Mouse (Mus musculus): ENCODE results near the gene Otud3.

The Otud3 gene

DNA sequence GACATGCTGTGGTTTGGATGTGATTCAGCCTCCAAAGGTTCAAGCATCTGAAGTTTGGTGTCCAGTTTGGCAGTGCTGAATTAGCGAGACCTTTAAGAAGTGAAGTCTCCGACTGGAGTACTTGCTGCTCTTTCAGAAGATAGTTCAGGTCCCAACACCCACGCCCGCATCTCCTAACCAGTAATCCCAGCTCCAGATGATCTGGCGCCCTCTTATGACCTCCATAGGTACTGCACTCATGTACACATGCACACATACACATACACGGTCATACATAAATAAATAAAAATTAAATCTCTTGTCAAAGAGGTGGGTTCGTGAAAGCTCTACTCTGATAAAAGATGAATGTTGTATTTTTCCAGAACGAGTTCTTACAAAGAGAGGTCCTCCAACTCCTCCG lies 3.5 kb upstream of the Otud3 start:
- CTCF ChIA-PET = interaction anchor here in 1 of 4 experiments (0.5 to 2.1 kb wide), 8 partner anchors 8 to 162 kb away, joined by 3 to 8 read pairs (median 3); no protein-coding TSS in a partner anchor
- POLR2A ChIA-PET = interaction anchor here in 1 of 4 experiments (0.6 kb wide), 1 partner anchor 52 kb away, joined by 4 read pairs; no protein-coding TSS in a partner anchor

DNA sequence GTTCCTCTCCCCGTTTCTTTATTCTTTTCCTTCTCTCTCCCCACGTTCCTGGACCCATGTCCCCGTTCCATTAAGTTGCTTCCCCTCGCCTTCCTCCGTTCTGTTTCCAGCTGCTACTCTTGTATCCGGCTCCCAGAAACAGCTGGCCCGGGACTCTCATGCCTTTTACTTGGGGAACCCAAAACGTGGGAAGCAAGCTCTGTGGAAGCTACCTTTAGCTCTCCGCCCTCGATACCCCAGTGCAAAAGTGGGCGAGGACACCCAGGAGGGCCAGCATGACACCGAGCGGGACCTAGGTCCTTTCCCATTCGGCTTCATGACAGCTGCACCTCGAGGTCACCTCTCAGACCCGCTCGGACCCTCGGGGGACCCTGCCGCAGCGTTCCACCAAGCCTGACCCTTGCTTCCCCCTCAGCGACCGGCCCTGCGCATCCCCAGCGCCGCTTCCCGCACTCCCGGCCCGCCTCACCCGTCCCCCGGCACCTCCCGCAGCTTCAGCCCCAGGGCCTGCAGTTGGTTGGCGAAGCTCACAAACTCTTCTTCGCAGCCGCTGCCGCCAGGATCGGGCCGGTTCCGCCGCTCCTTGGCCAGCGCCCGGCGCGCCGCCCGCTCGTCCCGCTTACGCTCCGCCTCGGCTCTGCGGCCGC lies 481 bp downstream of the Otud3 start:
- POLR2A ChIA-PET = interaction anchor here (0.5 to 3.0 kb wide), 14 partner anchors 9 to 1224 kb away, joined by 3 to 10 read pairs (median 3); no protein-coding TSS in a partner anchor
- CTCF ChIA-PET = interaction anchor here (0.5 to 3.2 kb wide), 29 partner anchors 8 to 1051 kb away, joined by 3 to 15 read pairs (median 4); partner anchors contain the start of gene Minos1 (in 1 of the 4)

DNA sequence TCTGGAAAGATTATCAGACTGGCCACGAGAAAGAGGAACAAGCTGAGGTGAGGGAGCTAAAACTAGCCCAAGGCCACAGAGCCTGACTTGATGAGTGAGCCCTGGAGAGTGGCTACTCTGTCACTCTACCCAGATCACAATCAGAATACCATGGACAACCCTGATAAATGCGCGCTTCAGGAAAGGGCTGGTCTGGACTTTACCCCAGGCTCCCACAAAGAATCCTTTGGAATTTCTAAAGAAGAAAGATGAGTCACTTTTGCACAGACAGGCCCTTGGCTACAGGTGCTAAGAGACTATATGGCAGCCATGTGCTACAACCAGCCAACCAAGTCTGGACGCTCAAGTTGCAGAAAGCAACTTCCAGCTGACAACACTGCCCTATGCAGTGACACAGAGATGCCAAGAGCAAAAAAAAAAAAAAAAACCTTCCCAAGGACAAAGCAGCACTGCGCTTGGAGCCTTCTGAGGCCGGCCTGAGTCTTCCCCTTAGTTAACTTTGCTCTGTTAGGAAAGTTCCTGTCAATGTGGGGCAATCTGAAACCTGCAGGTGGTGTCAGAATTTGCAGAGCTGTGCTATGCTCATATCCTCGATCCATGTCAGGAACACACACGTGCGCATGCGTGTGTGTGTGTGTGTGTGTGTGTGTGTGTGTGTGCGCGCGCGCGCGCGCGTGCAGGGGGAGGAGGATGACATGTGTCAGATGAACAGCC lies 8.0 kb downstream of the Otud3 start:
- CTCF ChIA-PET = interaction anchor here in 2 of 4 experiments (0.7 to 1.7 kb wide), 3 partner anchors 8 to 17 kb away, joined by 4 read pairs; partner anchors contain the start of gene Otud3 (in 1 of the 2)

DNA sequence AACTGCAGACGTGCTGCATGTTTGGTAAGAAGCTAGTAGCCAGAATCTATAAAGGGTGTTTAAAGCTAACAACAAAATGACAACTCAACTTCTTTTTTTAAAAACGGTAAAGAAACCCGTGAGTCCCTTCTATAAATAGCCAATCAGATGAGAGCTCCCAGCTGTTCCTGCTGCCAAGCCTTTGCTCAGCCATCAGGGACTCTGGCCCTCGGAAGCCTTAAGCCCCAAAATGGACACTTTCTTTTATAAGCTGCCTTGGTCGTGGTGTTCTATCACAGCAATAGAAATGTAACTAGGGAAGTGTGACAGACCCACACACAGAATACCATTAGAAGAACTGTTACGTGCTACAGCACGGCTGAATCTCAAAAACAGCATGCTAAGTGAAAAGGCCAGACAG lies 14.4 kb downstream of the Otud3 start:
- ChIA-PET POLR2A (interaction anchor here in 1 of 4 experiments (1.0 kb wide), 1 partner anchor 13 kb away, joined by 4 read pairs; no protein-coding TSS in a partner anchor), CTCF (interaction anchor here in 1 of 4 experiments (1.1 kb wide), 1 partner anchor 43 kb away, joined by 3 read pairs; no protein-coding TSS in a partner anchor)

More for the DNA sequence above, 8.0 kb downstream of the Otud3 start:
- POLR2A ChIA-PET = no interaction called here

DNA sequence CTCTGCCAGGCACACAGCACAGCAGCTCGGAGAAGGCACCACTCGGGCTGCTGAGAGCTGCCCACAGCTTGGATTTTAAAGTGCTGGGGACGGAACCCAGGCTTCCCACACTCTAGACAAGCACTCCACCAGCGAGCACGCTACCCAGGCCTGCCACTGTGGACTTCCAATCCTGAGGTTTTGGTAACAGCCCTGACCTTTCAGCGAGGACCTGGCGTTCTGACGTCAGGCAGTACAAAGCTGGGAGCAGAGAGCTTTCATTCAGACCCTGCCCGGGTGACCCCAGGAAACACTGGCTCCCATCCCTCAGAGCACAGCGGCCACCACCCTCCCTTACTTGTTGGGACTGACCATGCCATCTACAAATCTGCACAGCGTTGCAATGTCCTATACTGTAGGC lies 20.0 kb downstream of the Otud3 start:
- ChIA-PET POLR2A (interaction anchor here in 1 of 4 experiments (1.4 kb wide), 1 partner anchor 12 kb away, joined by 4 read pairs; no protein-coding TSS in a partner anchor), CTCF (interaction anchor here in 2 of 4 experiments (0.6 to 0.8 kb wide), 2 partner anchors 9 to 20 kb away, joined by 3 to 7 read pairs; partner anchors contain the start of gene Otud3 (in 1 of the 2))

DNA sequence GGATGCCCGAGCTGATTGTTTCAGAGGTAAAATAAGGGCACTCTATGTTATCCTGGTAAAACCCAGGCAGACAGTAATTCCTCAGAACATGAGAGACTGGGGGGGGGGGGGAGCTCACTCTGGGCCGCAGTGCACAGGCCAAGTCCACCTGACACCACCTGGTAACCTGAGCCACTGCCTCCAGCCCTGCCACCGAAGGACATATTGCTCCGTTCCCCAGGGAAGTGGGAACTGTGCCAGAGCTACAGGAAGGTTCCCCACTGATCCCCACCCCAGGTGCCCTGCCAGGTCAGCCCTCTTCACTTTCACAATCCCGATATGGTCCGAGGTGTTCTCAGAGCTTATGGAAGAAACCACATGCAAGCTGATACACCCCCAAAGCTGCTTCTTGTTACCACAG lies 21.1 kb downstream of the Otud3 start:
- POLR2A ChIA-PET = interaction anchor here in 3 of 4 experiments (0.6 to 1.4 kb wide), 4 partner anchors 11 to 96 kb away, joined by 3 to 6 read pairs (median 4); no protein-coding TSS in a partner anchor
- CTCF ChIA-PET = interaction anchor here in 2 of 4 experiments (0.6 to 1.2 kb wide), 3 partner anchors 51 to 481 kb away, joined by 3 read pairs; no protein-coding TSS in a partner anchor

DNA sequence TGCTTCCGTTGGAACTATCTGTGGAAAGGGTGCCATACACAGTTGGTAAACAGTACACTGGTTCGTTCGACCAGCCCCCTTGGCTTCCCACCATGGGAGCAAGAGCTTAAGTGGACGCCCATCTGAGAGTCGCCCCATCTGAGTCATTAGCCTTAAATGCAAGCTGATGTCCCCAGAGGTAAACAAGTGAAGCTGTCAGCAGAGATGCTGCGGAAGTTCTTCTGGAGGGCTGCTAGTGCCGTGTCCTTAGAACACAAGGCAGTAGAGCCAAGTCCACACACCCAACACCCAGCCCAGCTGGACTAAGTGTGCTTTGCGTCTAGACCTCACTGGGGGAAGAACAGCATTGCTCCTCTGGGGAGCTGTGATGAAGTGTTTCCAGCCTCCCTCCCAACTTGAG lies 24.1 kb downstream of the Otud3 start:
- POLR2A ChIA-PET = interaction anchor here in 3 of 4 experiments (0.6 to 2.8 kb wide), 8 partner anchors 12 to 455 kb away, joined by 3 to 8 read pairs (median 3); partner anchors contain the start of genes Mul1 (in 1 of the 3) and Otud3 (in 1 of the 3)
- CTCF ChIA-PET = interaction anchor here (0.6 to 2.0 kb wide), 13 partner anchors 11 to 691 kb away, joined by 3 to 9 read pairs (median 4); partner anchors contain the start of genes Otud3 (in 1 of the 4) and Pla2g2e (in 1 of the 4)

DNA sequence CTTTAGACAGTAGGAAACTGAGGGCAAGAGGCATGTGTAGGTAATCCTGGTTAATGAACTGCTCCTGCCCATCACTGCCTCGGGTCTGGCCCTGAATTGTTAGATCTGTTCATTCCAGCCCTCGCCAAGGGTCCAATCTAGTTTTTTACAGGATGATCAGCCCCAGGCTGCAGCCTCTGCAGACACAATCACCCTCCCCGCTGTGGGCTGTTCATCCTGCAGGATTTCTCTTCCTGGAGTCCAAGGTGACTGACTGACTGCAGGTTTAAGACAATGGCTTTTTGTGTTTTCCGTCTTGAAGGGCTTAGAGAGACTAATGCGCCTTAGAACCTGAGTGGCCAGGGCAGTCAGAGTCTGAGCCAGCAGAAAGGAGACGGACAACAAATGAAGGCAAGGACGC lies 24.6 kb downstream of the Otud3 start:
- POLR2A ChIA-PET = interaction anchor here in 2 of 4 experiments (0.7 to 2.8 kb wide), 6 partner anchors 12 to 454 kb away, joined by 3 to 8 read pairs (median 4); partner anchors contain the start of genes Mul1 (in 1 of the 2) and Otud3 (in 1 of the 2)
- CTCF ChIA-PET = interaction anchor here in 3 of 4 experiments (0.5 to 2.0 kb wide), 11 partner anchors 11 to 442 kb away, joined by 3 to 9 read pairs (median 4); partner anchors contain the start of genes Otud3 (in 1 of the 3) and Pla2g2e (in 1 of the 3)

DNA sequence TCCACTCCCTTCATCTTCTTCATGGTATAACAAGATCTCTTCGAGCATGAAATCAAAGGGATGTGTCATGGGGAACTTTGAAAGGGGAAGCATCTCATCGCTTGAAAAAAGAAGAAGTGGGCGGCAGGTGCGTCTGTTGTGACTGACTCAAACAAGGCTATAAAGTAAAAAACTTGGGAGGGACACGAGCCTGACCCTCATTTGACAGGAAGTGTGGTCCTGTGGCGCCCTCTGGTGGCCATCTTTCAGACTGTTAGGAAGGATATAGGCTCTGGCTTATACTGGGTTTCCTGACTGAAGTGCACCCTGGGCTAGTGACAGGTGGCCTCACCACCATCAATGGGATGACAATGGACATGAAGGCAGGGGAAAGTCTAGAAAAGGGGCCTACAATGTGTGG lies 29.5 kb downstream of the Otud3 start:
- ChIA-PET CTCF (no interaction called here), POLR2A (no interaction called here)

DNA sequence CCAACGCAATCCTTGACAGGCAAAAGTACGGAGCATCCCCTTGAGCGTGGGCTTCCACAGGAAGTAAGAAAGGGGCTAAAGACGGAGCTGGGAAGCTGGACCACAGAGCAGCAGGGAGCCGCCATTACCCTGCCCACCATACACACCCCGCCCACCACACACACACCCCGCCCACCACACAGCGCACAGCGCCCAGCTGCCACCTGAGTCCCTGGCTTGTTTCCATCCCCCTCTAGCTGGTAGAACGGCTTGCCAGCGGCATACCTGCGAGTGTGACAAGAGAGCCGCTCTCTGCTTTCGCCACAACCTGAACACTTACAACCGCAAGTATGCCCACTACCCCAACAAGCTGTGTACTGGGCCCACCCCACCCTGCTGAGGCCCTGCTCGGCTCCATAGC lies 31.6 kb downstream of the Otud3 start:
- ChIA-PET POLR2A (interaction anchor here in 3 of 4 experiments (0.6 to 1.7 kb wide), 11 partner anchors 8 to 381 kb away, joined by 3 to 5 read pairs (median 4); no protein-coding TSS in a partner anchor), CTCF (interaction anchor here in 3 of 4 experiments (1.0 to 3.3 kb wide), 8 partner anchors 13 to 68 kb away, joined by 3 to 19 read pairs (median 6); no protein-coding TSS in a partner anchor)

DNA sequence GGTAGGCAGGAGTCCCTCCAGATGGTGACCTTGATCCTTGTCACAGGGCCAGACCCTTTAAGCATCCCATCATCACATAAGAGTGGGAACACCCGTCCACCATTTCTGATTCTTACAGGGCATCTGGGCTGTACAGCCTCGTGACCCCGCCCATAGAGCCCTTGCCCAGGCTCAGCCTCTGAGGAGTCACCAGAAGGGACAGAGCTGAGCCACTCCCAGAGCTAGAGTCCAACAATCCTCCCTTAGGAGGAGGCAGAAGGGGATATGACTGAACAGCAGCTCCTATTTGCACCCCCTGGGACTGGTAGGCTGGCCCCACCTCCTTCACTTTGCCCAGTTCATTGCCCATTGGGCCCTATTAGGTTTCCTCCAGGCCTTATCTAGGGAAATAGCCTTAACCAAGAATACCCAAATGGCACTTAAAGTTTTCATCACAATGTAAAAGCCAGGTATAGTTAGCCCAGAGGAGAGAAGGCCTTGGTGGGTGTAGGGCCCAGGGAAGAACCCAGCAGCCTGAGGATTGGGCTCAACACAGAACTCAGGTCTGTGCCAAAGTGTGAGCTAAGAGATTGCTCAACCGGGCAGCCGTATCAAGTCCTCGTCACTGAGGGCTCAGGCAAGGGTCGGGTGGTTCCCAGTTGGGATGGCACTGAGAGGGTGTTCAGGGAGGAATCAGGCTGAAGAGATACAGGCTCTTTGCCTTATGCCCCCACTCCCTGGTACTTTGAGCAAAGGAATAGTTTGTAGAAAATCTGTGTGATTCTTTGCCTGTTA lies 32.7 kb downstream of the Otud3 start:
- ChIA-PET CTCF (interaction anchor here in 2 of 4 experiments (0.5 to 3.3 kb wide), 5 partner anchors 12 to 498 kb away, joined by 3 to 19 read pairs (median 7); no protein-coding TSS in a partner anchor), POLR2A (interaction anchor here in 2 of 4 experiments (1.4 to 1.6 kb wide), 2 partner anchors 12 to 22 kb away, joined by 3 to 4 read pairs; no protein-coding TSS in a partner anchor)

DNA sequence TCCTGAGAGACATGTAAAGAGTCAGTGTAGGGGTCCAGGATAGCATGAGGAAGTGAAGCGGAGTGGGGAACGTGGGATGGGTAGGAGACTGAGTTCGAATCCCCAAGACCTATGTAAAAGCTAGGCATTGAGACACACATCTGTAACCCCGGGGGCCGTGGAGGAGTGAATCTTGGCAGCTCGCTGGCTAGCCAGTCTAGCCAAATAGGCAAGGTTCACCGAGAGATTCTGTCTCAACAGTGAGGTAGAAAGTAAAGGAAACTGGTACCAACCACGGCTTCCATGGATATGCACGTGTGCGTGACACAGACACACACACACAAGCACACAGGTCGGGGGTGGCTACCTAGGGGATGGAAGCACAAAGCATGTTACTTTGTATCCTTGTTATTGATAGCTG lies 33.9 kb downstream of the Otud3 start:
- POLR2A ChIA-PET = interaction anchor here in 1 of 4 experiments (0.9 to 1.6 kb wide), 2 partner anchors 11 to 21 kb away, joined by 3 to 4 read pairs; no protein-coding TSS in a partner anchor
- CTCF ChIA-PET = interaction anchor here in 3 of 4 experiments (0.7 to 3.3 kb wide), 4 partner anchors 11 to 135 kb away, joined by 3 to 19 read pairs (median 4); no protein-coding TSS in a partner anchor

DNA sequence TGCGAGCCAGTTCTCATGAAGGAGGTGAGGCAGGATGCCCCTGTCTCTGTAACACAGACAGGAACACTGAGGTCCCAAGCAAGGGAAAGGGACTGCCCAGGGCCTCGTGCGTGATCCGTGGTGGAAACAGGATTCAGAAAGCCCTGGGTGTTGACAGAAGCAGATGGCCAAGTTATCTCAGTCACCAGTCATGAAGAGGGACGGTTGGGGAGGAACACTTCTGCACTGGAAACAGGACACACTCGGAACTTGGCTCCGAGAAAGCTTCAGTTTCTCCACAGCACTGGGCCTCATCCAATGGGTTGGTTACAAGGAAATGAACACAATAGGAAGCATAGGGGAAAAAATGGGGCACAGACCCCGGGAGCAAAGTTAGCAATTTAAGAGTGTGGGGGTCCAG lies 35.0 kb downstream of the Otud3 start:
- ChIA-PET POLR2A (interaction anchor here in 1 of 4 experiments (0.5 kb wide), 1 partner anchor 195 kb away, joined by 8 read pairs; no protein-coding TSS in a partner anchor), CTCF (interaction anchor here in 3 of 4 experiments (0.6 to 1.7 kb wide), 3 partner anchors 10 to 20 kb away, joined by 3 to 5 read pairs (median 4); no protein-coding TSS in a partner anchor)

DNA sequence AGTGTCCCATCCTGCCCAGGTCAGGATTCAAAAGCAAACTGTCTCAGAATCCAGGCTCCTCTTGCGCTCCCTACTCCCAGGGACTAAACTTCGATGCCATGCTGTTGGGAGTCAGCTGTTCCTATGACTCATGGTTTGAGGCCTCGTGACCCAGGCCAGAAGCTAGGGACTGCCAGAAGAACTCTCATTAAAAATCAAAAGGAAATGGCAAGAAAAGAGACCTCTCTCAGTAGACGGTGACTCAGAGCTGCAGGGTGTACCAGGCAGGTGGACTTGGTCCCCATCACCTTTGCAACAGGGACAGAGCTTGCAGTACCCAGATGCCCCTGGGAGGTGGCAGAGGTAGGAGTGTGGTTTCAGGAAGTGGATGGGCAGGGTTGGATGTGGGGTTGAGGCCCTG lies 36.0 kb downstream of the Otud3 start, which contains the start of gene Pla2g2e:
TSS of gene Pla2g2e (plus strand) at position 212 of the 400 bp plus-strand sequence.
- CTCF ChIA-PET = interaction anchor here (0.6 to 1.8 kb wide), 9 partner anchors 11 to 375 kb away, joined by 3 to 6 read pairs (median 4); no protein-coding TSS in a partner anchor
- POLR2A ChIA-PET = interaction anchor here in 1 of 4 experiments (0.9 kb wide), 1 partner anchor 9 kb away, joined by 3 read pairs; no protein-coding TSS in a partner anchor

DNA sequence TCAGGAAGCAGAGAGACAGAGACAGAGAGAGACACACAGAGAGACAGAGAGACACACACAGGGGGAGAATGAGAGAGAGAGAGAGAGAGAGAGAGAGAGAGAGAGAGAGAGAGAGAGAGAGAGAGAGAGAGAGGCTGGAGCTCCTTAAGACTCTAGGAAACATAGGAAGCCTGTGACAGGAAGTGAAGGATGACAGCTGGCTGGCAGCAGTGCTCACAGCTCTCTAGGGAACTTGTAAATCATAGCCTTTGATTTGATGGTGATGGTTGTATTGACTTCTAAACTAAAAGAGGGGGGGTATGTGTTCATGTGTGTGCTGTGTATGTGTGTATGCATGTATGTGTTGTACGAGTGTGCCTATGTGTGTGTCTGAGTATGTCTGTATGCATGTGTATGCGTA lies 37.8 kb downstream of the Otud3 start:
- CTCF ChIA-PET = interaction anchor here in 1 of 4 experiments (0.9 kb wide), 1 partner anchor 19 kb away, joined by 3 read pairs; no protein-coding TSS in a partner anchor
- POLR2A ChIA-PET = no interaction called here

DNA sequence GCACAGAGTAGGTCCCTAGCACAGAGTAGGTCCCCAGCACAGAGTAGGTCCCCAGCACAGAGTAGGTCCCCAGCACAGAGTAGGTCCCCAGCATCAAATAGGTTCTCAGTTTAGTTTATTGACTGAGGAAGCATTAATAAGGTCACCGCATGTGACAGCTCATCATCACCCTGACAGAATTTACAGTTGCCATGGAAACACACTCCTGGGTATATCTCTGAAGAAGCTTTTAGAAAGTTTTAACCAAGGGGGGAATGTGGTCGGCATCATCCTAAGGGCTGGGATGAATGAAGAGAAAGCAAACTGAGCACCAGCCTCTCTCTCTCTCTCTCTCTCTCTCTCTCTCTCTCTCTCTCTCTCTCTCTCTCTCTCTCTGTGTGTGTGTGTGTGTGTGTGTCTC lies 38.5 kb downstream of the Otud3 start:
- ChIA-PET CTCF (interaction anchor here (0.6 to 1.0 kb wide), 6 partner anchors 19 to 445 kb away, joined by 3 to 13 read pairs (median 4); no protein-coding TSS in a partner anchor), POLR2A (interaction anchor here in 1 of 4 experiments (0.7 kb wide), 1 partner anchor 582 kb away, joined by 4 read pairs; no protein-coding TSS in a partner anchor)

DNA sequence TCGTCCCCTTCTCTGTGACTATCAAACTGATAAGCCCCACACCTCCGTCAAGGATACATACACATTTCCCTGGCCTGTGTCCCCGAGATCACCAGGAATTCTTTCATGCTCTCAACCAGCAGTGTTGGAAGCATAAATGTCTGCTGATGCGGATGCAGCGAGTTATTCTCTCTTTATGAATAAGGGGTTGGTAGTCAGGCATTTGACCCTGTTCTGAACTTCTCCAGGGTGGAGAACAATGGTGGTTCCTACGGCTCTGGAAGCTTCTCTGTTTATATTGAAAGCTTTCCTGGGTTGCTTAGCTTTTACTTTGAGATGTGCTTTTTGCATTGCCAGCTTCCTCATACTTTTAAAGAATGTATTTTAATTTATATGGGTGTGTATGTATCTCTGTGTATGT lies 39.9 kb downstream of the Otud3 start, which contains the start of gene Gm13030:
TSS of gene Gm13030 (minus strand) at position 101 of the 400 bp plus-strand sequence.
- POLR2A ChIA-PET = interaction anchor here in 1 of 4 experiments (0.7 kb wide), 1 partner anchor 20 kb away, joined by 3 read pairs; no protein-coding TSS in a partner anchor
- CTCF ChIA-PET = interaction anchor here (0.6 to 0.7 kb wide), 6 partner anchors 15 to 720 kb away, joined by 3 to 9 read pairs (median 3); no protein-coding TSS in a partner anchor
